Mouse (Mus musculus) WW6 (cell line): ENCODE results near the gene Stk35.

Source experiments
- DNase-seq: peaks from one replicate; pipeline ENCODE4 v3.0.0-alpha.2; 2013; ENCODE audit warnings: low read depth, low spot score

Gene Stk35

DNA sequence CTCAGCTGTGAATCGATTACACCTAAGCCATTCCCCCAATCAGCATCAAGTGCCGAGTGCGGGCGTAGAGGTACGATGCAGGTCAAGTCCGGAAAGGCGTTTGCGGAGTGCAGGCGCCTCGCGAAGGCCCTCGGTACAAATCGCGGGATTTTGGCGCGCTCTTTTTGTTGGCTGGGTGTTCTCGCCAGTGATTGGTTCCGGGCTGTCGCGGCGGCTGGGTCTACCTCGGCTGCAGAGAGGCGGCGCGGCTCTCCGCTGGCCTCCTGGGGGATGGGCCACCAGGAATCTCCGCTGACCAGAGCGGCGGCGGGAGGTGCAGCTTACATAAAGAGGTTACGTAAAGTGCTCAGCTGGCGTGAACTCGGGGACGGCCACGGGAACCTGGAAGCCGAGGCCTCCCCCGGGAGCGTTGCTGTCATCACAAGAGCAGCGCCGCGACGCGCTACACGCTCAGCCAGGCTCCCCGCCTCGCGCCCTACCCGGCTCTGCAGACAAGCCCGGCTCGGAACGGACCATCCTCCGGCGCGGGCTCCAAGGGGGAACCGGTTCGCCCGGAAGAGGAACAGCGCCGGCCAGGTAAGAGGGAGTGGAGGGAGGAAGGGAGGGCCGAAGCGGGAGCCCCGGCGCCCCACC, at the start of gene Stk35:
Stk35 (plus strand) TSS at position 247 of the 633 bp plus-strand sequence.
- DNase-seq, result peak; percentile 87

DNA sequence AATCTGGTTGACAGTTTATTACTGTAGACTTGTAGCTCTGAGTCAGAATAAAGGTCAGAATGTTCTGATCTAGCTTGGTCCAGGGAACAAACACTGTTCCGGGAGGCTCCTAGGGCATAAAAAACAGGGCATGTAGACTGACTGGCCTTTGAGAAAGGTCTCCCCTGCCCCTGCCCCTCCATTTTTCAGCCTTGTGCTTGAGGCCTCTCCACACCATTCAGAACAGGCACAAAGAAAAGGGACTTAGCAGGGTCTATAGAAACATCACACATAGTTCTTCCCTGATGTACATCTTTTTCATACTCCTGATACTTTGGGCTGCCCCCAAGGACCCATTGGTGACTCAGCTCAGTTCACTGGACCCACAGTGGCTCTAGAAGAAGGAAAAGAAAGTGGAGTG, 18.3 kb upstream of the Stk35 start:
- DNase-seq, result no peak

GRCm38 (mm10) chr2:129796501-129796900, 3.8 kb upstream of the Stk35 start:
- no peak for DNase-seq

GRCm38 (mm10) chr2:129797709-129798108, 2.6 kb upstream of the Stk35 start:
- DNase-seq, result no peak

GRCm38 (mm10) chr2:129798410-129798809, 1.9 kb upstream of the Stk35 start:
- DNase-seq, result peak; percentile 46

DNA sequence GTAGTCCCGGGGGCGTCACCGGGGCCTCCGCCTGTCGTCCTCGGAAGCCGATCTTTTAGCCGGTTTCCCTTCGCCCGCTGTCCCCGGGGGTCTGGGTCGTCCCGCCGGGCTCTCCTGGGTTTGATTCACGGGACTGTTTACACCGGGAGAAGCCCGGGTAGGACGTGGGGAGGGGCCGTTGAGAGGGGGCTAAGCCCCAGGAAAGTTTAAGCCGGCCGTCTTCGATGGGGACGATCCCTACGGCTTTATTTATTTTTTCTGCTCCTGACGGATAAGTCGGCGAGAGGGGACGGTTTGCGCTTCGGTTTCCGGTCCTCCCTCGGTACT, 550 bp downstream of the Stk35 start:
- DNase-seq, result no peak

DNA sequence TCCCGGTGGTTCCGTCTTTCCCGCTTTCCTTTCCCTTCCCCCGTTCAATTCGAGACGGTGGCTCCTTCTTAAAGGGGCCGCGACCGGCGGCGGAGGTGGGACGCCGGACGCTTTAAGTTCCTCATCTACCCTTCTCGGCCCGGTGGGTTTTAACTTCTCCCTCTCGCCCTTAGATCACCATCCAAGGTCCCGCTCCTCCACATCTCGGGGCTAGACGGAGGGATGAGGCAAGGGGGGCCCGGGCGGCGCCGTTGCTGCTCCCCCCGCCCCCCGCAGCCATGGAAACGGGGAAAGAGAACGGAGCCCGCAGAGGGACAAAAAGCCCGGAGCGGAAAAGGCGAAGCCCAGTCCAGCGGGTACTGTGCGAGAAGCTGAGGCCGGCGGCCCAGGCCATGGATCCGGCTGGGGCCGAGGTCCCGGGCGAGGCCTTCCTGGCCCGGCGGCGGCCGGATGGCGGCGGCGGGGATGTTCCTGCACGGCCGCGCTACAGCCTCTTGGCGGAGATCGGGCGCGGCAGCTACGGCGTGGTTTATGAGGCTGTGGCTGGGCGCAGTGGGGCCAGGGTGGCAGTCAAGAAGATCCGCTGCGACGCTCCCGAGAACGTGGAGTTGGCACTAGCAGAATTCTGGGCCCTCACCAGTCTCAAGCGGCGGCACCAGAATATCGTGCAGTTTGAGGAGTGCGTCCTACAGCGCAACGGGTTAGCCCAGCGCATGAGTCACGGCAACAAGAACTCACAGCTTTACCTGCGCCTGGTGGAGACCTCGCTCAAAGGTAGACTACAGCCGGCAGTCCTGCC, 1.1 kb downstream of the Stk35 start:
- no peak for DNase-seq

DNA sequence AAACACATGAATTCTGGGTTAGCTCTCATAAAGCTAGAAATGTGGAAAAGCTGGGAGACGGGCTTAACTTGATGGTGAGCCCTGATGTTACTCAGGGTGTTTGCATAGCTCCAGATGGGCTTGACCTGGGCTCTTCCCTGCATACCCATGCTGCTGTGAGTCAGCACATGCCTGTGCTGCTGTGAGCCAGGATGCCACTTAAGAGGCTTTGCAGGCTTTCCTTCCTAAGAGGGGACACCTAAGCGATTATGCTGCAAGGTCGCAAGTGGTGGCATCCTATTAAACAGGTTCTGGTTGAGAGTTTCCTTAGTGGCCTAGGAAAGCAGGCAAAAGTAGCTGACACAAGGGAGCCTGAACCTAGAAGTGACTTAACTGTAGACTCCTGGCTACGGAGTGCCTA, 5.2 kb downstream of the Stk35 start:
- DNase-seq, result no peak

DNA sequence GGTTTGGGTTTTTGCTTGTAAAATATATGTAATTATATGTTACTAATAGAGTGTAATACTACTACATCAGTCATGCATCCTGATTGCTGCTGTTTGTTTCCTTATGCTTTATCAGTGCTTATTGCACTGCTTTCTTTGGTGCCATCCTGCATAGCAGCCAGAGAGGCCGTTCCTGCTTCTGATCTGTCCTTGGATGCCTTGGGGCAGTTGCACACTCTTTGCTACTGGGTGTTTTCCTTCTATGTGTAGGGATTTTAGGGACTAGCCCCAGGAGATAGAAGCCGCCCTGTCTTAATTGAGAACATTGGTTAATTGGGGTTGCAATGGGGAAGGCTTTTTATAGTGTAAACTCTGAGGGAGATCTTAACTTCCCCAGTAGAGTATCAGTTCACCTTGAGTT, 6.2 kb downstream of the Stk35 start:
- DNase-seq, result no peak

GRCm38 (mm10) chr2:129810563-129810962, 10.2 kb downstream of the Stk35 start:
- no peak for DNase-seq

GRCm38 (mm10) chr2:129814033-129814432, 13.7 kb downstream of the Stk35 start:
- no peak for DNase-seq

- DNase-seq, result no peak
Observed at GRCm38 (mm10) chr2:129815076-129815475, 14.8 kb downstream of the Stk35 start.

GRCm38 (mm10) chr2:129817603-129818257, 17.4 kb downstream of the Stk35 start:
- no peak for DNase-seq

DNA sequence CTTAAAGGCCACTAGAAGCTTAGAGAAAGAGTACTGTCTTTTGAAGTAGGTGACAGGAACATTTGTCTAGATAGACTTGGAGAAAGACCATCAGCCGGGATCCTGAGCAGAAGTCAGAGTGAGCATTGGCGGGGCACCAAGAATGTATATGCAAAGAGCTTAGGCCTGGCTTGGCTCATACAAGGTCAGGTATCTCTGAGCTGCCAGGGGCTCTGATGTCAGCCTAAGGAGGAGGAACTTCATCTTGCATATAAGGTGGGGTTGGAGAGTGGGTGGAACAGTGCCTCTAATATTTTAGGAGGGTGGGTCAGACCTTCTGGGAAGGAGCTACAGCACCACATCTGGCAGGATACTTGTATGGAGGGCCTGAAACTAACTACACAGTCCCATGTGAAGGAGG, 18.6 kb downstream of the Stk35 start:
- no peak for DNase-seq

- no peak for DNase-seq
Observed at GRCm38 (mm10) chr2:129819531-129819930, 19.2 kb downstream of the Stk35 start.

- DNase-seq, result no peak
Observed at GRCm38 (mm10) chr2:129819951-129820350, 19.6 kb downstream of the Stk35 start.

- no peak for DNase-seq
Observed at GRCm38 (mm10) chr2:129821021-129821420, 20.7 kb downstream of the Stk35 start.

DNA sequence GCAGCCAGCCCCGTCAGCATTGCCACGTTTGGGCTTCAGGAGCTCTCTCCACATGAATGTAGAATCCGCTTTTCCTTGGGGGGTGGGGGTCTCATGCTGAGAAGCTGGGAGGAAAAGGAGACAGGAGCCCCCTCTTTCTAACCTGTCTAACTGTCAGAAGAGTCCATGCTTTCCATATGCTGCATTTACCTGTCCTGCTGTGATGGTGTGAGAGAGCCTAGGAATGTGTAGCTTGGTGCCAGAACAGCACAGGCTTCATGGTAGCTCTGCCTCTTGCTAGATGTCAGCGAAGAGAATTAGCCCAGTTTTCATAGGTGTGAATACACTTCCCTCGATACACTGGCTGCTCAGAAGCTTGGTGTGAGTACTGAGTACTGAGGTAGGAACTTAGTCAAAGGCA, 21.3 kb downstream of the Stk35 start:
- no peak for DNase-seq

GRCm38 (mm10) chr2:129823310-129823709, 23.0 kb downstream of the Stk35 start:
- no peak for DNase-seq

- no peak for DNase-seq
Observed at GRCm38 (mm10) chr2:129824254-129824653, 23.9 kb downstream of the Stk35 start.

DNA sequence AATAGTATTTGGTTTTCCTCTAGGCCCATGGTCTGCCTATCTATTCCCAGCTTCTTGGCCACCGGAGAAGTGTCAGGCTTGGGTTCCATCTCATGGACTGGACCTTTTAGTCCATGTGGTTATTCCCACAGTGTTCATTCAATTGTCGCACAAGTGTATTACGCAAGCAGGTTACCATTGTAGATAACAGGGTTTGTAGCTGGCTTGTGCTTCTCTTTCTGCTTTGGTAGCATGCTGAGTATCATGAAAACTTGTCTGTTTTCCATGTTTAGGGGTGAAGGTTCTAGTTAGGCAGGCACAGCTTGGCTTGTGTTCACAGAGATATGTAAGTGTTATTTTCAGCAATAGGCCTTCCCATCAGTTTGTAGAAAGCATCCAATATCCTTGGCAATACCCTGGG, 25.8 kb downstream of the Stk35 start:
- DNase-seq, result no peak

GRCm38 (mm10) chr2:129832993-129833392, 32.7 kb downstream of the Stk35 start:
- no peak for DNase-seq

DNA sequence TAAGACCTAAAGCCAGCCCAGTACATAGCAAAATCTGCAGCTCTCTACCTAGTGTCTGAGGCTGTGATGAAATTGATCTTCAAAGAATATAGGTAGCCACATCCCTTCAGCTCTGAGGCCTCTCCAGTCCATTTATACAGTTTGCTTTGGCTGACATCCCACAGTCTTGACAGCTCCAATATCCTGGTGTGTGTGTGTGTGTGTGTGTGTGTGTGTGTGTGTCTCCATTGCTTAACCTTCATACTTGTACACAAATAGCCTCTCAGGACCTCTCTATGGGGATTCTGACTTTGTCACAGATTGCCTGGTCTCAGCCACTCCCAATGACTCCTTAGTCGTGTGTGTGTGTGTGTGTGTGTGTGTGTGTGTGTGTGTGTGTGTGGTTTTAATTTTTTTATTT, 33.9 kb downstream of the Stk35 start:
- no peak for DNase-seq
